Mouse (Mus musculus): ENCODE results near the gene Wdr11. TPM values are rescaled to one million over a fixed set of nuclear protein-coding genes. Genes with fewer than 3 reads are reported as not detected.

Wdr11 gene
- polyA plus RNA-seq, 1 experiment from 2014 or later: 15.3 TPM

DNA sequence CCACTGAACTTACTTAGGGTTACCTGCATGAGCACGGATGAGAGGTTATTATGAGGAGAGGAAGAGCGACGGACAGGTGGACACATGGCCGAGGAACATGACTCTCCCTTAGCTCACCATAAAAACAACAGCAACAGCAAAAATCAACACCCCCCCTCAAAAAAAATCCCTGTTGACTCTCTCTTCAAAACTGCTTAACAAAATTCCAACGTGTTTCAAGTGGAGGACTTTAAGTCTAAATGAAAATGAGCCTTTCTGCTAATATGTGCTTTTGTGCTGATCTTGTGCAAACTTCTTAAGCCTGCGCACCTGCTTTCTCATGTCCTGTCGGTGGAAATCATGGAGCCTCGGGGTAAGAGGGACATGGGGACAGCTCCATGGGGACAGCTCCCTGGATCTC, 66.2 kb downstream of the Wdr11 start:
- Histone ChIP-seq H3K9ac (ENCODE audit: low read depth, low read length) (no peak overlapping the region), H3K27ac (ENCODE audit: low read depth, low read length) (no peak overlapping the region), H3K27me3 (replicated peaks; ENCODE audit: control insufficient read depth, insufficient read depth, low read length) (no peaks in the 10 kb centered on the region), H3K4me2 (replicated peaks; ENCODE audit: low read depth) (no peak overlapping the region), H3K36me3 (ENCODE audit: control insufficient read depth, insufficient read depth) (no peaks in the 10 kb centered on the region), H3K4me3 (ENCODE audit: low read depth, low read length) (no peak overlapping the region), H3K4me1 (replicated peaks; ENCODE audit: control insufficient read depth, insufficient read depth, low read length) (no peaks in the 10 kb centered on the region), H3K9me3 (ENCODE audit: control insufficient read depth) (no peaks in the 10 kb centered on the region)
- TF ChIP-seq CTCF (IDR thresholded peaks at IDR 0.05; ENCODE audit: low read depth): no peak
- no peak for ATAC-seq
- 89% methylated on average over 8 of the region's 8 CpGs for WGBS

DNA sequence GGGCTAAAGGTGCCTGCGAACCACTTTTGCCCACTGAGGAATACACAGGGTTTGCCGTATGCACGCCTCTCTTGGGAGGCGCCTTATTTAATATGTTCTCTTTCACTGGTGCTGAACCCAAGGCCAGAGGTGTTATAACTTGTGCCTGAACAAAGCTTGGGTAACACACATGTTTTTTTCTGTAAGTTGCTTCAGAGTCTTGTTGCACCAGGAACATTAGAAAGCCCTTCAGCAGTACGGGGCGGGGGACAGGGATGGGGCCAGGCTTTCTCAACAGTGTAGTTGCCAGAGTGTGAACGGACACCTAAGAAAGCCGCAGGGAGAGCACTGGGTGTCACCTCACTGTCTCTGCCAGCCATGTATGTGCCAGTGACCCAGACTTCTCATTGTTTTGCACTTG, 68.1 kb downstream of the Wdr11 start:
- no peak overlapping the region for H3K9ac ChIP-seq (ENCODE audit: low read depth, low read length)
- peaks cover 7% of the 10 kb centered on the region for H3K4me1 ChIP-seq (replicated peaks; ENCODE audit: control insufficient read depth, insufficient read depth, low read length)
- 72% methylated on average over 8 of the region's 8 CpGs for WGBS
- H3K4me3 ChIP-seq (ENCODE audit: low read depth, low read length): no peak overlapping the region
- no peak overlapping the region for H3K4me2 ChIP-seq (replicated peaks; ENCODE audit: low read depth)
- H3K27ac ChIP-seq (ENCODE audit: low read depth, low read length): no peak overlapping the region
- TF ChIP-seq CTCF (IDR thresholded peaks at IDR 0.05; ENCODE audit: low read depth): no peak
- no peak for ATAC-seq
- no peaks in the 10 kb centered on the region for H3K27me3 ChIP-seq (replicated peaks; ENCODE audit: control insufficient read depth, insufficient read depth, low read length)
- no peaks in the 10 kb centered on the region for H3K9me3 ChIP-seq (ENCODE audit: control insufficient read depth)
- H3K36me3 ChIP-seq (ENCODE audit: control insufficient read depth, insufficient read depth): no peaks in the 10 kb centered on the region

DNA sequence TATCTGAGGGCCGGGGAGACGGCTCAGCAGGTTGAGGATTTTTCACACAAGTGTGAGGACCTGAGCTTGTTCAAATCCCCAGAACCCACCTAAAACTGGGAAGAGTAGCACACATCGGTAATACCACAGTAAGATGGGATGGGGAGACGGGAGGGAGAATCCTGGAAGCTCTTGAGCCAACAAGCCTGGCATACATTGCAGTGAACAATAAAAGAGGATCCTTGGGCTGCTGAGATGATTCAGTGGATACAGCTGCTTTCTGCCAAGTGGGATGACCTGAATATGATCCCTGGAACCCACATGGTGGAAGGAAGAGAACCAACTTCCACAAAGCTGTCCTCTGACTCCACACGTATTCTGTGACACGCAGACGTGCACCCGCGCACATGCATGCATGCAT, 68.9 kb downstream of the Wdr11 start:
- Histone ChIP-seq H3K27me3 (replicated peaks; ENCODE audit: control insufficient read depth, insufficient read depth, low read length) (no peaks in the 10 kb centered on the region), H3K9me3 (ENCODE audit: control insufficient read depth) (no peaks in the 10 kb centered on the region), H3K4me2 (replicated peaks; ENCODE audit: low read depth) (no peak overlapping the region), H3K36me3 (ENCODE audit: control insufficient read depth, insufficient read depth) (no peaks in the 10 kb centered on the region), H3K4me3 (ENCODE audit: low read depth, low read length) (no peak overlapping the region), H3K4me1 (replicated peaks; ENCODE audit: control insufficient read depth, insufficient read depth, low read length) (peaks cover 13% of the 10 kb centered on the region), H3K27ac (ENCODE audit: low read depth, low read length) (no peak overlapping the region), H3K9ac (ENCODE audit: low read depth, low read length) (no peak overlapping the region)
- 92% methylated on average over 9 of the region's 9 CpGs for WGBS
- no peak for ATAC-seq
- TF ChIP-seq CTCF (IDR thresholded peaks at IDR 0.05; ENCODE audit: low read depth): no peak

DNA sequence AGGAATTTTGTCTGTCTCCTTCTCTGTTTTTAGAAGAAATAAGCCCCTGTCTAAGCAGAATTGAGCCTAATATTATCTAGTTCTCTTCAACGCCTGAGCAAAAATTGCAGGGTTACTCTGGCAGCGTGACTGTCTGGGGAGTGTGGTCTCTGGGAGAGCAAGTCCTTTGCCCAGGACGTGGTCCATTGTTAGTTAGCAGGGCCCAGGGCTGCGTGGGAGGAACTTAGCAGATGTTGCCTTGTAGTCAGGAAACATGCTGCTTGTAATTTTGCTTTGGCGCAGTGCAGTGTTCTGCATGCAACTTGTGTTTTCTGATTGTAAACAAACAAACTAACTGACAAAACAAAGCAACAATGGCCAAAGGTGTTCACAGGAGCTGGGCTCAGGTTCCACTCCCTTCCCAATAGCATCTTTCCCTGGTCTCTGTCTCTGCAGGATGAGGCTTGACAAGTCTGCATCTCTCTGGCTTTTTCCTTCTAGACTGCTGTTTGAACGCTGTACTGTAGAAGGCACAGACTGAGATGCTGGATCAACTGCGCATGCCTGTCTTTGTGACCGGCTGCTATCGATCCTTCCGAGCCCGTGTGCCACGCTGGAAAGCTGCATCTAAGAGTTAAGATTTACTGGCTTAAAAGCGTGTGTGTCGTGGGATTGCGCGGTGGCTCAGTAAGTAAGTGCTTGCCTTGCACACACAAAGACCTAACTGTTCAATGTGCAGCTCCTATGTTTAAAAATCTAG, 70.6 kb downstream of the Wdr11 start:
- H3K4me1 ChIP-seq (replicated peaks; ENCODE audit: control insufficient read depth, insufficient read depth, low read length): peaks cover 16% of the 10 kb centered on the region
- TF ChIP-seq CTCF (IDR thresholded peaks at IDR 0.05; ENCODE audit: low read depth): no peak
- H3K9me3 ChIP-seq (ENCODE audit: control insufficient read depth): no peaks in the 10 kb centered on the region
- ATAC-seq: no peak
- no peak overlapping the region for H3K27ac ChIP-seq (ENCODE audit: low read depth, low read length)
- 75% methylated on average over 16 of the region's 16 CpGs for WGBS
- H3K27me3 ChIP-seq (replicated peaks; ENCODE audit: control insufficient read depth, insufficient read depth, low read length): no peaks in the 10 kb centered on the region
- no peak overlapping the region for H3K4me2 ChIP-seq (replicated peaks; ENCODE audit: low read depth)
- no peaks in the 10 kb centered on the region for H3K36me3 ChIP-seq (ENCODE audit: control insufficient read depth, insufficient read depth)
- no peak overlapping the region for H3K9ac ChIP-seq (ENCODE audit: low read depth, low read length)
- no peak overlapping the region for H3K4me3 ChIP-seq (ENCODE audit: low read depth, low read length)

DNA sequence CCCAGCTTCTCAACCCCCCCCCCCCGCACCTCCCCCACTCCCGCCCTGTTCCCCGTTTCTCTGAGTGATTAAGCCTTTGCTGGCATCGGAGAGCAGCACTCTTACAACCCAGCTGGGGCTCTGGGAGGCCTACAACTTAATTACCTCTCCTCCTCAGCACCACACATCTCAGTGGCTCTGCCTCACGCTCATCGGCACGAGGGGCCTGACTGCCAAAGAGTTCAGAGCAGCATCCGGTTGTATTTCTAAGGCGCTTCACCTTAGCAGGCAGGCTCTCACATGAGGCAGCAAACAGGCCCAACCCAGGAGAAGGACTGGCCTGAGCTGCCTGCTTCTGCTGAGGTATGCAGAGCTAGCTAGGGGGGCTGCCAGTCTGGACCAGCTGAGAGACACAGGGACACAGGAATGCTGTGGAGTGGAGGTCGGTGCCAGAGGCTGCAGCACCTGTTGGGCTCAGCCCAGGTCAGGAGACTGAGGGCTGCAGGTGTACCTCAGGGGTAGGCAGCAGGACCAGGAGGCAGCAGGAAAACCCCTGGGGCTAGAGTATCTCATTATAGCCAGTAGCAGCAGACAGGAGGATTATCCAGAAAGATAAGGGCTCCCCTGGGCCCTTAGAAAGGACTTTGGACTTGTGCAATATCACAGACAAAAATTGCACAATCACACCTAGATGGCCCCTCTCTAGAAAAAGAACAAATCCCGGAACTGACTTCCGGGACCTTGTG, 72.3 kb downstream of the Wdr11 start:
- H3K4me1 ChIP-seq (replicated peaks; ENCODE audit: control insufficient read depth, insufficient read depth, low read length): peaks cover 16% of the 10 kb centered on the region
- 16% methylated on average over 12 of the region's 12 CpGs for WGBS
- no peak overlapping the region for H3K9ac ChIP-seq (ENCODE audit: low read depth, low read length)

DNA sequence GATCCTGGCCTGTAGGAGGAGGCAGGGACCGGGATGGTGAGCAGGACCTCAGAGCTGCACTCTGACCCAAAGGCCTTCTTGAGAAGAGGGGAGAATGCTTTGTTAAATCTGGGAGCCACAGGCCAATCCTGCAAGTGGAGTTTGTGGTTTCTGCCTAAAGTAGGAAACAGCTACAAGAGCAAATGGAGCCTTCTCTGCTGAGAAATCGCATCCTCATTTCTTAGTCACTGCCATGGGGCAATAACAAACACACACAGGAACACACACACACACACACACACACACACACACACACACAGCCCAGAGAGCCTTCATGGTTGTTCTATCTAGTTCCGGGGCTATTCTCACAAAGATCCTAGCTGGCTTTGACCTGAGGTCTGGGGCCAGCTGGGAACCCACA, 73.7 kb downstream of the Wdr11 start:
- Histone ChIP-seq H3K4me1 (replicated peaks; ENCODE audit: control insufficient read depth, insufficient read depth, low read length) (peaks cover 20% of the 10 kb centered on the region), H3K27me3 (replicated peaks; ENCODE audit: control insufficient read depth, insufficient read depth, low read length) (no peaks in the 10 kb centered on the region), H3K27ac (ENCODE audit: low read depth, low read length) (peak overlapping the region; percentile 50), H3K9me3 (ENCODE audit: control insufficient read depth) (no peaks in the 10 kb centered on the region), H3K36me3 (ENCODE audit: control insufficient read depth, insufficient read depth) (no peaks in the 10 kb centered on the region), H3K4me2 (replicated peaks; ENCODE audit: low read depth) (no peak overlapping the region), H3K9ac (ENCODE audit: low read depth, low read length) (no peak overlapping the region), H3K4me3 (ENCODE audit: low read depth, low read length) (no peak overlapping the region)
- no peak for TF ChIP-seq CTCF (IDR thresholded peaks at IDR 0.05; ENCODE audit: low read depth)
- WGBS: 78% methylated on average over 3 of the region's 3 CpGs
- ATAC-seq: no peak

More for the DNA sequence above, 72.3 kb downstream of the Wdr11 start:
- Histone ChIP-seq H3K36me3 (ENCODE audit: control insufficient read depth, insufficient read depth) (no peaks in the 10 kb centered on the region), H3K4me3 (ENCODE audit: low read depth, low read length) (no peak overlapping the region), H3K27ac (ENCODE audit: low read depth, low read length) (peak overlapping the region; percentile 88), H3K27me3 (replicated peaks; ENCODE audit: control insufficient read depth, insufficient read depth, low read length) (no peaks in the 10 kb centered on the region), H3K4me2 (replicated peaks; ENCODE audit: low read depth) (peak overlapping the region; percentile 48), H3K9me3 (ENCODE audit: control insufficient read depth) (no peaks in the 10 kb centered on the region)
- no peak for TF ChIP-seq CTCF (IDR thresholded peaks at IDR 0.05; ENCODE audit: low read depth)
- peak; percentile 93 for ATAC-seq
